Mouse (Mus musculus) midbrain, embryonic 10.5 days (tissue): ENCODE measurements around the gene St8sia4. TPM values are rescaled to one million over a fixed set of nuclear protein-coding genes. Genes with fewer than 3 reads are reported as not detected.

Experiments
- DNase-seq: peaks from one replicate; pipeline ENCODE4 v3.0.0-alpha.2; 2017; ENCODE audit warnings: low spot score
- H3K27ac ChIP-seq: fragments of 300-500 bp; sonication (generic); replicated peaks from 2 replicates; pipeline ENCODE4 v1.5.1; 2016; ENCODE audit warnings: mild to moderate bottlenecking
- H3K27me3 ChIP-seq: fragments of 300-500 bp; sonication (generic); 2 replicates; pipeline ENCODE4 v1.6.1; 2016; ENCODE audit warnings: low read depth, mild to moderate bottlenecking; ENCODE audit not compliant: poor library complexity, severe bottlenecking
- H3K36me3 ChIP-seq: fragments of 300-500 bp; sonication (generic); 2 replicates; pipeline ENCODE4 v1.6.1; 2016; ENCODE audit warnings: mild to moderate bottlenecking, moderate library complexity
- H3K4me1 ChIP-seq: fragments of 300-500 bp; sonication (generic); 2 replicates; pipeline ENCODE4 v1.6.1; 2016
- H3K4me3 ChIP-seq: fragments of 300-500 bp; sonication (generic); 2 replicates; pipeline ENCODE4 v1.5.1; 2016; ENCODE audit warnings: mild to moderate bottlenecking, moderate library complexity
- H3K9me3 ChIP-seq: fragments of 300-500 bp; sonication (generic); replicated peaks from 2 replicates; pipeline ENCODE4 v1.6.1; 2016; ENCODE audit warnings: mild to moderate bottlenecking
- WGBS: fragments of 180-500 bp; shearing (Covaris S2); methylation state at CpG from one replicate; pipeline ENCODE4 v1.1.7; 2016; 5-methylcytosine and 5-hydroxymethylcytosine counted together
- polyA plus RNA-seq: library from polyadenylated mRNA; unstranded; fragments of >200 nt; fragmentation: Nextera tagmentation; extraction: Ambion mirVana; gene quantifications from 2 replicates; pipeline ENCODE4 v1.2.1, GENCODE M21; 2016

The St8sia4 gene
- polyA plus RNA-seq, 1 experiment from 2014 or later = 6.6 TPM

DNA sequence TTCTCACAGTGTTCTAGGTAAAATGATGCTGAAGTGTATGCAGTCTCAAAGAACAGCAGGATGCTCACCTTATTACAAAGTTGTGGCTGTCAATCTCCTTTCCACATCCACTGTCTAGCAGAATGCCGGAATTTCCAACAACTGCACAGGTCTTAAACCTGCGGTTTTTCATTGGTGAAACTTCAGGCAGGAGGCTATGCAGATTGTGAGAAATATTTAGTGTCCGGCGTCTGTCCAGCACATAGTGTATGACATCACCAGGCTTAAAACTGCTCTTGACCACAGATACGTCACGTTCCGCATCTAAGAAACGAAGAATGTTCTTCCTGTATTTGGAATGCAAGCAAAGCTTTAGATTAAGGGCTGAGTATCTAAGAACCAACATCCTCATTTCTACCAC lies 13.9 kb downstream of the St8sia4 start:
- DNase-seq = no peak
- 91% methylated on average over 8 of the region's 8 CpGs for WGBS
- H3K4me1 ChIP-seq = no peaks in the 10 kb centered on the region
- H3K27me3 ChIP-seq = no peaks in the 10 kb centered on the region
- H3K9me3 ChIP-seq = no peaks in the 10 kb centered on the region
- no peak overlapping the region for H3K27ac ChIP-seq
- H3K4me3 ChIP-seq = no peak overlapping the region
- H3K36me3 ChIP-seq = no peaks in the 10 kb centered on the region

GRCm38 (mm10) chr1:95644292-95644691 lies 23.1 kb downstream of the St8sia4 start:
- WGBS = 82% methylated on average over 2 of the region's 2 CpGs
- Histone ChIP-seq H3K4me1 (no peaks in the 10 kb centered on the region), H3K27ac (no peak overlapping the region), H3K27me3 (no peaks in the 10 kb centered on the region), H3K4me3 (no peak overlapping the region), H3K9me3 (no peaks in the 10 kb centered on the region), H3K36me3 (no peaks in the 10 kb centered on the region)
- no peak for DNase-seq

DNA sequence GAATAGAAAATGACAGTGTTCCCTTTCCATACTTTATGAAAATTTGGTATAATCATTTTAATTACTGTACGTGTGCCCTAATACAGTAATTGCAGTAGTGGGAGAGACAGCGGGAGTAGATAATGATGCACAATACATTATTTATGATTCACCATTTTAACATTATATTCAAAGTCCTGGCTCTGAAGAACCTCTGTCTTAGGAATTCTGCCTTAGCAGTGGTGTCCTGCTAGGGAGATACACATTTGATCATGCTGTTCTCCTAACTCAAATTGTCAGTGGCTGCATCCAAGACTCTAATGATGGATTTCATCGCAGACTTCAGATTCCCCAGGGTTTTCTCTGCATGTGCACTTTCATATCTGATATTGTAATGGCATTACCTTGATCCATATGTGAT lies 28.4 kb downstream of the St8sia4 start:
- Histone ChIP-seq H3K27ac (no peak overlapping the region), H3K27me3 (no peaks in the 10 kb centered on the region), H3K4me3 (no peak overlapping the region), H3K36me3 (peaks cover 6% of the 10 kb centered on the region; the same call in 1 of the 2 replicates), H3K9me3 (no peaks in the 10 kb centered on the region), H3K4me1 (no peaks in the 10 kb centered on the region)
- 95% methylated on average over 3 of the region's 3 CpGs for WGBS
- no peak for DNase-seq

GRCm38 (mm10) chr1:95624376-95624775 lies 43.0 kb downstream of the St8sia4 start:
- Histone ChIP-seq H3K27ac (no peak overlapping the region), H3K27me3 (no peaks in the 10 kb centered on the region), H3K4me1 (no peaks in the 10 kb centered on the region), H3K4me3 (no peak overlapping the region), H3K36me3 (no peaks in the 10 kb centered on the region), H3K9me3 (no peaks in the 10 kb centered on the region)
- DNase-seq = no peak
- 82% methylated on average over 5 of the region's 5 CpGs for WGBS

DNA sequence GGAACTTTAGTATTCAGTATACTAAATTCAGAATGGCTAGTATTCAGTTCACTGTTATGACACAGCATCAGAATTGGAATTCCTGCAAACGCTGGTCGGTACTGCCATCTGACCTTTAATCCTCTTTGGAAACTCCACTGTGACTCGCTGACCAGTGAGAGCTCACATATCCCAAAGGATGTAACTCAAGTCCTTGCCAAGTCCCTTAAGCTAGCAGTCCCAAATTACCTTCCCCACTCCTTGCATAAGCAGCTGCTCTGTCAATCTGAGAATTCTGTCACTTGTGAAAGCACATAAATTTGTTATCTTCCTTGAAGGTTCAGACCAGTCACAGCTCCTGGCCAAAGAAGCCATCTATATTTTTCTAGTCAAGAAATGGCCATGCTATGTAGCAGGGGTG lies 48.7 kb downstream of the St8sia4 start:
- no peak overlapping the region for H3K4me3 ChIP-seq
- H3K36me3 ChIP-seq = no peaks in the 10 kb centered on the region
- no peak for DNase-seq
- no peaks in the 10 kb centered on the region for H3K27me3 ChIP-seq
- WGBS = 41% methylated on average over 3 of the region's 3 CpGs
- H3K9me3 ChIP-seq = no peaks in the 10 kb centered on the region
- no peak overlapping the region for H3K27ac ChIP-seq
- H3K4me1 ChIP-seq = no peaks in the 10 kb centered on the region

DNA sequence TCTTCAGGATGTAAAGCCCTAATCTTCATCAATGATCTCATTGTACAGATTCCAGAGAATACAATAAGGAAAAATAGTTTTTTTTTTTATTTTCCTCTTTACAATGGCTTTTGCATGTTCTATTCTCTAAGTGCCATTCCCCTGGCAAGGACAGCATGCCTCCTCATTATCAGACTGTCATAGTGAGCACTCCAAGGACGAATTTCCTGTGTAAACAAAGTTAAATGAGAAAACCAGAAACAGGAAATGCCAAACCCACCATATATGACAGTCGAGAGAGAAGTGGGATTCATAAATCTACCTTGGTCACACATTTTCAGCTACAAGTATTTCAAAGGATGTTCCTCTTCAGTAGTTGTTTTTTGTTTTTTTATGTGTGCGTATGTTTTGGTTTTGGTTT lies 49.2 kb downstream of the St8sia4 start:
- H3K36me3 ChIP-seq = no peaks in the 10 kb centered on the region
- H3K4me1 ChIP-seq = no peaks in the 10 kb centered on the region
- no peak overlapping the region for H3K27ac ChIP-seq
- H3K27me3 ChIP-seq = no peaks in the 10 kb centered on the region
- H3K4me3 ChIP-seq = no peak overlapping the region
- H3K9me3 ChIP-seq = no peaks in the 10 kb centered on the region
- 69% methylated on average over 3 of the region's 3 CpGs for WGBS
- DNase-seq = no peak

- no peaks in the 10 kb centered on the region for H3K36me3 ChIP-seq
- 86% methylated on average over 2 of the region's 2 CpGs for WGBS
- no peak for DNase-seq
- H3K9me3 ChIP-seq = no peaks in the 10 kb centered on the region
- no peaks in the 10 kb centered on the region for H3K4me1 ChIP-seq
- H3K27me3 ChIP-seq = no peaks in the 10 kb centered on the region
- no peak overlapping the region for H3K27ac ChIP-seq
- H3K4me3 ChIP-seq = no peak overlapping the region
Measured at GRCm38 (mm10) chr1:95610017-95610416, 57.4 kb downstream of the St8sia4 start.

GRCm38 (mm10) chr1:95609045-95609444 lies 58.3 kb downstream of the St8sia4 start:
- Histone ChIP-seq H3K4me1 (no peaks in the 10 kb centered on the region), H3K36me3 (no peaks in the 10 kb centered on the region), H3K4me3 (no peak overlapping the region), H3K27me3 (no peaks in the 10 kb centered on the region), H3K27ac (no peak overlapping the region), H3K9me3 (no peaks in the 10 kb centered on the region)
- DNase-seq = no peak
- 91% methylated on average over 5 of the region's 5 CpGs for WGBS

DNA sequence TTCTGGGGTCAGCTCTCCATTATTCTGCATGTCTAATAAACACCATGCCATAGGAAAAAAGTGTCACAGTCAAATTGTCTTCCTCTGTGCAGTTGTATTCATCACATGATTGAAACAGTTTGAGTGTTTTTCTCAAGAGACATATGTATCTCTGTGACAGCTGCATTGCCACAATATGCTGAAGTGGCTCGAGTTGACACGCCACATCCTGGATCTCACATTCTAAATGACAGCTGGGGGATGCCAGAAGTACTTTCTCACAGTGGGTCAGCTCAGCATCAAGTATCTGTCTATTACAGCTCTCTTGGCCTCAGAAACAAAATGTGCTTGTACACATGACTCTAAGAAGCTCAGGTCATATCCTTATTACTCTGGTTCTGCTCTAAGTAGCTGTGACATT lies 61.9 kb downstream of the St8sia4 start:
- H3K9me3 ChIP-seq = no peaks in the 10 kb centered on the region
- no peak overlapping the region for H3K4me3 ChIP-seq
- no peak overlapping the region for H3K27ac ChIP-seq
- no peak for DNase-seq
- no peaks in the 10 kb centered on the region for H3K4me1 ChIP-seq
- WGBS = 92% methylated on average over 2 of the region's 2 CpGs
- no peaks in the 10 kb centered on the region for H3K27me3 ChIP-seq
- no peaks in the 10 kb centered on the region for H3K36me3 ChIP-seq

- no peak overlapping the region for H3K4me3 ChIP-seq
- 98% methylated on average over 1 of the region's 1 CpGs for WGBS
- H3K4me1 ChIP-seq = no peaks in the 10 kb centered on the region
- no peak for DNase-seq
- H3K9me3 ChIP-seq = no peaks in the 10 kb centered on the region
- H3K27ac ChIP-seq = no peak overlapping the region
- no peaks in the 10 kb centered on the region for H3K36me3 ChIP-seq
- H3K27me3 ChIP-seq = no peaks in the 10 kb centered on the region
Measured at GRCm38 (mm10) chr1:95598108-95598507, 69.3 kb downstream of the St8sia4 start.

DNA sequence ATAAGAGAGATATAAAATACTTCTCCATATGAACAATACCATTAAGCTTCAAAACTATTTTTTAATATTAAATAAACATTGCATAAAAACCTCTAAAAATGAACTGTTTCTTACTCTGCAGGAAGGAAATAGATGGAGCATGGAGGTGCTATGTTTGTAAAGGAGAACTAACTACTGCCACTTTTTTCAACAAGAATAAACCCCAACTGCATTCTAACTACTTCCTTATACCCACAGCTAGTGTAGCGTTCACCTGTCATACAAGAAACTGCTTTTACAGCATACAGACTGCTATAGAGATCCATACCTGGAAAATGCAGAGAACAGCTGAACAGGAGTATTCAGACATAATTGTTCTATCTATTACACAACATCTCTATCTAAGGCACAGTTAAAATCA lies 70.5 kb downstream of the St8sia4 start:
- WGBS = 94% methylated on average over 1 of the region's 1 CpGs

DNA sequence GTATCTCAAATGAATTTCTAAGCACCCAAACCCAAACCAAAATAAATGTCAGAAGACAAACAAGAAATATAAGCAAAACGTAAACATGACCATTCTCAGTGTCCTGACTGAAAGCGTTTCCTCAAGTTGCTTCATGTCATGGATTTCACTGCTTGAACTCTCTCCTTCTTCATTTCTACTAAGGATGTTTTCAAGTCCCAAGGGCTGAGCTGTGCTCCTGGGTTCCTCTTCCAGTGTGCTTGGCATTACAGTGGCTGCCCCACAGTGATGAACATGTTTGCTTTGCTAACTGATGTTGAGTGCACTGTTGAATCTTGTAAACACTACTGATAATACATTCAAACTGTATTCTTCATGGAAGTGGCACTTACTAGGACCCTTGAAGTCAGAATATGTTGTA lies 76.3 kb downstream of the St8sia4 start:
- Histone ChIP-seq H3K4me3 (no peak overlapping the region), H3K9me3 (no peaks in the 10 kb centered on the region), H3K27ac (no peak overlapping the region), H3K27me3 (no peaks in the 10 kb centered on the region), H3K4me1 (no peaks in the 10 kb centered on the region), H3K36me3 (no peaks in the 10 kb centered on the region)
- DNase-seq = no peak
- 83% methylated on average over 2 of the region's 2 CpGs for WGBS

More for the DNA sequence above, 70.5 kb downstream of the St8sia4 start:
- Histone ChIP-seq H3K9me3 (no peaks in the 10 kb centered on the region), H3K36me3 (no peaks in the 10 kb centered on the region), H3K4me1 (no peaks in the 10 kb centered on the region), H3K27me3 (no peaks in the 10 kb centered on the region), H3K4me3 (no peak overlapping the region), H3K27ac (no peak overlapping the region)
- DNase-seq = no peak

DNA sequence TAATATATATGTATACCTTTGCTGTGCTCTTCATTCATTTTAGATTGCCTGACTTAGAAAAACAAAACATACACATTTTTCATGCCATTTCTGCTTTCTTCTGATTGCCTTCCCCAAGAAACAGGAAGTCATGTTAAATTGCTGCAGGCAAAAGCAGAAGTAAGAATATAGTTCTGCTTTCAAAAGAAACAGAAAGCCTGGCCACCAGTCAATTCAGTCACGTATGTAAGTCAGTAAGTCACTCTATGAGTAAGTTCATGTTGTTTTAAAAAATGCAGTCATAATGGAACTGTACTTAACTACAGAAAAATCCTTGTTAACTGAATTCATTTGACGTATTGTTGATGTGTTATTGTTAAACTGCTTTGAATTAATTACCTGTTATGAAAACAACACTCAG lies 77.3 kb downstream of the St8sia4 start:
- Histone ChIP-seq H3K4me3 (no peak overlapping the region), H3K4me1 (no peaks in the 10 kb centered on the region), H3K27me3 (no peaks in the 10 kb centered on the region), H3K9me3 (no peaks in the 10 kb centered on the region), H3K36me3 (no peaks in the 10 kb centered on the region), H3K27ac (no peak overlapping the region)
- no peak for DNase-seq
- WGBS = 85% methylated on average over 2 of the region's 2 CpGs

DNA sequence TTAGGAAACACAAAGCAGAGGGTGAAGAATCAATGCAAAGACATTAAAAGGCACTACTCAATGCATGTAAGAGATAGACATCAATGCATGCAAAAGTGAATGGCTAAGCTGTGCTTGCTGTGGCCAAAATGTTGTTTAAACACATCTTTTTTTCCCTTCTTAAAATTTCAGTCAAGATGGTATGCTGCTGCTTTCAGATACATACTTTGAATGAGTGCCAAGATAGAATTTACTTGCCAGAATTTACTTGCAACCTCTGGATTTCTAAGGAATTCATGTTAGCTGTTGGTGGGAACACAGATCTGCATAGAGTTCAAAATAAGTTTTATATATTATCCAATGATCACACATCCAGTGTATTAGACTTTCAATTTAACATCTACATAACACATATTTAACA lies 77.9 kb downstream of the St8sia4 start:
- no peak for DNase-seq
- no peaks in the 10 kb centered on the region for H3K4me1 ChIP-seq

More for the DNA sequence above, 77.9 kb downstream of the St8sia4 start:
- no peak overlapping the region for H3K4me3 ChIP-seq
- no peak overlapping the region for H3K27ac ChIP-seq
- H3K9me3 ChIP-seq = no peaks in the 10 kb centered on the region
- H3K36me3 ChIP-seq = no peaks in the 10 kb centered on the region
- no peaks in the 10 kb centered on the region for H3K27me3 ChIP-seq
